Mouse (Mus musculus) limb, embryonic 14.5 days (tissue): Measurements from ENCODE around the gene Mms19. TPM values are rescaled to one million over a fixed set of nuclear protein-coding genes. Genes with fewer than 3 reads are reported as not detected.

Source experiments
- ATAC-seq: fragments of 200-750 bp; cut with Nextera tagmentation; 2 replicates; pipeline ENCODE4 v1.8.0; 2017; ENCODE audit warnings: low read depth, moderate number of reproducible peaks, moderate TSS enrichment; ENCODE audit not compliant: low FRiP score
- DNase-seq: peaks from one replicate; pipeline ENCODE4 v3.0.0-alpha.2; 2015; ENCODE audit warnings: low spot score
- H3K27ac ChIP-seq: fragments of 300-500 bp; sonication (generic); replicated peaks from 2 replicates; pipeline ENCODE4 v1.5.1; 2014; ENCODE audit warnings: low read depth, mild to moderate bottlenecking, low read length, moderate library complexity, mixed read lengths
- H3K27me3 ChIP-seq: fragments of 300-500 bp; sonication (generic); 2 replicates; pipeline ENCODE4 v1.6.1; 2014; ENCODE audit warnings: low read length, mixed read lengths; ENCODE audit not compliant: control insufficient read depth, insufficient read depth
- H3K36me3 ChIP-seq: fragments of 300-500 bp; sonication (generic); 2 replicates; pipeline ENCODE4 v1.6.1; 2014; ENCODE audit warnings: mild to moderate bottlenecking, low read length, moderate library complexity, mixed read lengths; ENCODE audit not compliant: control insufficient read depth, insufficient read depth
- H3K4me1 ChIP-seq: fragments of 300-500 bp; sonication (generic); 2 replicates; pipeline ENCODE4 v1.6.1; 2014; ENCODE audit warnings: antibody characterized with exemption, low read length, mixed read lengths; ENCODE audit not compliant: control insufficient read depth, insufficient read depth
- H3K4me2 ChIP-seq: fragments of 300-500 bp; sonication (generic); replicated peaks from 2 replicates; pipeline ENCODE4 v1.6.1; 2014; ENCODE audit warnings: low read depth, mild to moderate bottlenecking, low read length, moderate library complexity; ENCODE audit not compliant: severe bottlenecking
- H3K4me3 ChIP-seq: fragments of 300-500 bp; sonication (generic); replicated peaks from 2 replicates; pipeline ENCODE4 v1.5.1; 2014; ENCODE audit warnings: low read length
- H3K9ac ChIP-seq: fragments of 300-500 bp; sonication (generic); 2 replicates; pipeline ENCODE4 v1.6.1; 2014; ENCODE audit warnings: mild to moderate bottlenecking, low read depth, low read length, moderate library complexity; ENCODE audit not compliant: severe bottlenecking
- H3K9me3 ChIP-seq: fragments of 300-500 bp; sonication (generic); 2 replicates; pipeline ENCODE4 v1.6.1; 2016; ENCODE audit warnings: low read length; ENCODE audit not compliant: control insufficient read depth
- POLR2A ChIP-seq: fragments of 200-500 bp; IDR thresholded peaks from 2 replicates; pipeline ENCODE4 v1.8.0; 2012; ENCODE audit warnings: inconsistent platforms, mild to moderate bottlenecking, moderate library complexity, borderline replicate concordance; ENCODE audit not compliant: insufficient read depth, insufficient read length; ENCODE audit errors: extremely low read depth
- WGBS: fragments of 180-500 bp; shearing (Covaris S2); extraction: QIAGEN DNeasy Blood & Tissue Kit; methylation state at CpG from one replicate; pipeline ENCODE4 v1.1.7; 2014; 5-methylcytosine and 5-hydroxymethylcytosine counted together
- polyA plus RNA-seq, 2 experiments: library from polyadenylated mRNA; depleted of rRNA in 1 of 2; stranded (reverse) in 1 of 2; unstranded in 1 of 2; fragments of >200 nt; fragmentation: Nextera tagmentation in 1 of 2; extraction: Ambion mirVana in 1 of 2; gene quantifications; 2 replicates each; pipeline versions ENCODE4 v1.2.1 to v1.2.3; 2012 to 2014

Mms19 gene
- polyA plus RNA-seq, 2 experiments: 30.0 to 83.7 TPM

- Histone ChIP-seq H3K9me3 (no peaks in the 10 kb centered on the region), H3K4me3 (no peak overlapping the region), H3K27ac (no peak overlapping the region), H3K9ac (no peak overlapping the region), H3K27me3 (no peaks in the 10 kb centered on the region), H3K36me3 (no peaks in the 10 kb centered on the region), H3K4me1 (peaks cover 52% of the 10 kb centered on the region), H3K4me2 (no peak overlapping the region)
- WGBS: 66% methylated on average over 10 of the region's 10 CpGs
- ATAC-seq (no peak), DNase-seq (no peak)
- TF ChIP-seq POLR2A: no peak
Measured at GRCm38 (mm10) chr19:41997090-41997489, 16.1 kb upstream of the Mms19 start.

- WGBS: 48% methylated on average over 1 of the region's 1 CpGs
- Histone ChIP-seq H3K9me3 (no peaks in the 10 kb centered on the region), H3K4me3 (no peak overlapping the region), H3K4me1 (peaks cover 41% of the 10 kb centered on the region), H3K36me3 (no peaks in the 10 kb centered on the region), H3K27me3 (no peaks in the 10 kb centered on the region), H3K9ac (no peak overlapping the region), H3K27ac (no peak overlapping the region), H3K4me2 (no peak overlapping the region)
- ATAC-seq: no peak
- DNase-seq: no peak
- TF ChIP-seq POLR2A: no peak
Measured at GRCm38 (mm10) chr19:41995483-41995882, 14.5 kb upstream of the Mms19 start.

- Histone ChIP-seq H3K4me2 (no peak overlapping the region), H3K4me1 (peaks cover 33% of the 10 kb centered on the region), H3K9me3 (no peaks in the 10 kb centered on the region), H3K36me3 (no peaks in the 10 kb centered on the region), H3K27ac (no peak overlapping the region), H3K27me3 (no peaks in the 10 kb centered on the region), H3K4me3 (no peak overlapping the region), H3K9ac (no peak overlapping the region)
- no peak for TF ChIP-seq POLR2A
- 90% methylated on average over 7 of the region's 7 CpGs for WGBS
- ATAC-seq (no peak), DNase-seq (no peak)
Measured at GRCm38 (mm10) chr19:41994023-41994422, 13.1 kb upstream of the Mms19 start.

- H3K27ac ChIP-seq: no peak overlapping the region
Measured at GRCm38 (mm10) chr19:41993484-41993883, 12.5 kb upstream of the Mms19 start.

GRCm38 (mm10) chr19:41992971-41993370 is 12.0 kb upstream of the Mms19 start:
- H3K9ac ChIP-seq: no peak overlapping the region
- no peaks in the 10 kb centered on the region for H3K27me3 ChIP-seq
- DNase-seq (no peak), ATAC-seq (no peak)
- no peaks in the 10 kb centered on the region for H3K9me3 ChIP-seq
- TF ChIP-seq POLR2A: no peak
- no peak overlapping the region for H3K27ac ChIP-seq
- H3K36me3 ChIP-seq: no peaks in the 10 kb centered on the region
- no peak overlapping the region for H3K4me3 ChIP-seq
- WGBS: 77% methylated on average over 2 of the region's 2 CpGs
- no peak overlapping the region for H3K4me2 ChIP-seq
- peaks cover 28% of the 10 kb centered on the region for H3K4me1 ChIP-seq

More at GRCm38 (mm10) chr19:41993484-41993883, 12.5 kb upstream of the Mms19 start:
- H3K9ac ChIP-seq: no peak overlapping the region
- no peak for ATAC-seq
- H3K9me3 ChIP-seq: no peaks in the 10 kb centered on the region
- DNase-seq: peak; percentile 87
- WGBS: 55% methylated on average over 6 of the region's 6 CpGs
- H3K27me3 ChIP-seq: no peaks in the 10 kb centered on the region
- no peak for TF ChIP-seq POLR2A
- H3K36me3 ChIP-seq: no peaks in the 10 kb centered on the region
- no peak overlapping the region for H3K4me3 ChIP-seq
- H3K4me2 ChIP-seq: no peak overlapping the region
- H3K4me1 ChIP-seq: peaks cover 29% of the 10 kb centered on the region
